Mouse (Mus musculus): Measurements from ENCODE around the gene Vill. TPM values are rescaled to one million over a fixed set of nuclear protein-coding genes. Genes with fewer than 3 reads are reported as not detected.

Gene Vill
- polyA plus RNA-seq (2016; fragmentation: Nextera tagmentation; extraction: Ambion mirVana): 15.8 and 16.1 TPM in 2 replicates

GRCm38 (mm10) chr9:119052154-119052944, at the start of gene Vill:
Vill (plus strand) TSS chr9:119052778.
- Histone ChIP-seq H3K4me3 (peak within 1 kb of the TSS; percentile 54), H3K4me1 (replicated peaks) (peaks cover 57% of the 10 kb centered on the region), H3K27me3 (ENCODE audit: insufficient read depth, poor library complexity, severe bottlenecking) (peaks cover 34% of the 10 kb centered on the region), H3K9me3 (no peaks in the 10 kb centered on the region), H3K36me3 (no peaks in the 10 kb centered on the region), H3K27ac (peak within 1 kb of the TSS; percentile 83)
- 17% methylated on average over 22 of the region's 22 CpGs for WGBS
- peak; percentile 70 for DNase-seq (ENCODE audit: low spot score)

- Histone ChIP-seq H3K9me3 (no peaks in the 10 kb centered on the region), H3K4me1 (replicated peaks) (peaks cover 60% of the 10 kb centered on the region), H3K27me3 (ENCODE audit: insufficient read depth, poor library complexity, severe bottlenecking) (no peaks in the 10 kb centered on the region), H3K27ac (peak overlapping the region; percentile 8; the same call in 1 of the 2 replicates), H3K4me3 (no peak overlapping the region), H3K36me3 (no peaks in the 10 kb centered on the region)
- 90% methylated on average over 23 of the region's 23 CpGs for WGBS
- DNase-seq (ENCODE audit: low spot score): no peak
Measured at GRCm38 (mm10) chr9:119003990-119004702, 48.4 kb upstream of the Vill start.

- 85% methylated on average over 16 of the region's 16 CpGs for WGBS
- no peaks in the 10 kb centered on the region for H3K36me3 ChIP-seq
- no peak for DNase-seq (ENCODE audit: low spot score)
- H3K27ac ChIP-seq: peak overlapping the region; percentile 60
- peaks cover 64% of the 10 kb centered on the region for H3K4me1 ChIP-seq (replicated peaks)
- H3K4me3 ChIP-seq: no peak overlapping the region
- no peaks in the 10 kb centered on the region for H3K9me3 ChIP-seq
- no peaks in the 10 kb centered on the region for H3K27me3 ChIP-seq (ENCODE audit: insufficient read depth, poor library complexity, severe bottlenecking)
Measured at GRCm38 (mm10) chr9:119004703-119005076, 47.9 kb upstream of the Vill start.

- H3K9me3 ChIP-seq: no peaks in the 10 kb centered on the region
- no peaks in the 10 kb centered on the region for H3K36me3 ChIP-seq
- no peaks in the 10 kb centered on the region for H3K27me3 ChIP-seq (ENCODE audit: insufficient read depth, poor library complexity, severe bottlenecking)
- no peak for DNase-seq (ENCODE audit: low spot score)
- 79% methylated on average over 15 of the region's 15 CpGs for WGBS
- H3K4me3 ChIP-seq: no peak overlapping the region
- H3K4me1 ChIP-seq (replicated peaks): peaks cover 71% of the 10 kb centered on the region
- peak overlapping the region; percentile 60 for H3K27ac ChIP-seq
Measured at GRCm38 (mm10) chr9:119005303-119006029, 47.1 kb upstream of the Vill start.

GRCm38 (mm10) chr9:119007266-119007665, 45.3 kb upstream of the Vill start:
- no peak overlapping the region for H3K4me3 ChIP-seq
- H3K27me3 ChIP-seq (ENCODE audit: insufficient read depth, poor library complexity, severe bottlenecking): no peaks in the 10 kb centered on the region
- H3K27ac ChIP-seq: no peak overlapping the region
- no peaks in the 10 kb centered on the region for H3K9me3 ChIP-seq
- DNase-seq (ENCODE audit: low spot score): no peak
- H3K4me1 ChIP-seq (replicated peaks): peaks cover 59% of the 10 kb centered on the region
- 86% methylated on average over 10 of the region's 10 CpGs for WGBS
- H3K36me3 ChIP-seq: no peaks in the 10 kb centered on the region

- DNase-seq (ENCODE audit: low spot score): no peak
- H3K4me3 ChIP-seq: no peak overlapping the region
- H3K27me3 ChIP-seq (ENCODE audit: insufficient read depth, poor library complexity, severe bottlenecking): no peaks in the 10 kb centered on the region
- H3K9me3 ChIP-seq: no peaks in the 10 kb centered on the region
- H3K27ac ChIP-seq: no peak overlapping the region
- WGBS: 76% methylated on average over 7 of the region's 7 CpGs
- H3K4me1 ChIP-seq (replicated peaks): peaks cover 48% of the 10 kb centered on the region
- peaks cover 8% of the 10 kb centered on the region; the same call in 1 of the 2 replicates for H3K36me3 ChIP-seq
Measured at GRCm38 (mm10) chr9:119008871-119009270, 43.7 kb upstream of the Vill start.

- Histone ChIP-seq H3K9me3 (no peaks in the 10 kb centered on the region), H3K27me3 (ENCODE audit: insufficient read depth, poor library complexity, severe bottlenecking) (no peaks in the 10 kb centered on the region), H3K36me3 (peaks cover 12% of the 10 kb centered on the region), H3K4me3 (no peak overlapping the region), H3K4me1 (replicated peaks) (peaks cover 34% of the 10 kb centered on the region), H3K27ac (peak overlapping the region; percentile 8; the same call in 1 of the 2 replicates)
- 78% methylated on average over 13 of the region's 13 CpGs for WGBS
- DNase-seq (ENCODE audit: low spot score): no peak
Measured at GRCm38 (mm10) chr9:119010156-119010710, 42.3 kb upstream of the Vill start.

DNA sequence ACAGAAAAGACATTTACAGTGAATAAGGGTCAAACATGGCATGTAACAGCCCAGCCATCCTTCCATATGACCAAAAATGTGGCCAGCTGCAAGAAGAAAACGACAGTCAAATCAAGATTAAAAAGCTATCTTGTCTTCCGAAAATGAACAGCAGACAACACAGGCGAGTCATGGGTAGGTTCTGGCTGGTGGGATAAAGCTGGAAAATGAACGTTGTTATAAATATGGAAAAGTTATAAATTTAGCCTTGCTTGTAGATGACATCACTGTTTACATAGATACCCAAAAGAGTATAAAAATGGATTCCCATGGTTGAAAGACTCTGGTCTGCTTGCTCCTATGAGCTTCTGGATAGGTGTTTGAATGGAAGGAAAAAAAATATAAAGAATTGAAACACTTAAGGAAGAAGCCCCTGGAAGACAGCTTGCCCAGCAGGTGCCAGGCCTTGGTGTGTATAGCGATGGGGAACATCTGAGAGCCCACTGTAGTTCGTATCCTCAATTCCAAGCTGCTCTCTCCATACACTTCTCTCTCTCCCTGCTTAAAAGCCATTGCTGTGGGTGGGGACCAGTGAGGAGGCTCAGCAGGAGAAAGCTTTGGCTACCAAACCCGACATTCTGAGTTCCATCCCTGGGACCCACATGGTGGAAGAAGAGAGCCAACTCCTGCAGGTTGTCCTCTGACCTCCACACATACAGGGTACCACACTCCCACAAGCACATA, 35.6 kb upstream of the Vill start:
- H3K9me3 ChIP-seq: no peaks in the 10 kb centered on the region
- H3K27ac ChIP-seq: no peak overlapping the region
- no peaks in the 10 kb centered on the region for H3K27me3 ChIP-seq (ENCODE audit: insufficient read depth, poor library complexity, severe bottlenecking)
- 87% methylated on average over 7 of the region's 7 CpGs for WGBS
- H3K4me3 ChIP-seq: no peak overlapping the region
- peaks cover 20% of the 10 kb centered on the region for H3K36me3 ChIP-seq
- H3K4me1 ChIP-seq (replicated peaks): peaks cover 12% of the 10 kb centered on the region
- DNase-seq (ENCODE audit: low spot score): no peak

GRCm38 (mm10) chr9:119021731-119022130, 30.8 kb upstream of the Vill start:
- Histone ChIP-seq H3K9me3 (no peaks in the 10 kb centered on the region), H3K27ac (peak overlapping the region; percentile 66), H3K36me3 (peaks cover 9% of the 10 kb centered on the region; the same call in 1 of the 2 replicates), H3K4me1 (replicated peaks) (peaks cover 15% of the 10 kb centered on the region), H3K27me3 (ENCODE audit: insufficient read depth, poor library complexity, severe bottlenecking) (no peaks in the 10 kb centered on the region), H3K4me3 (no peak overlapping the region)
- WGBS: 79% methylated on average over 7 of the region's 7 CpGs
- DNase-seq (ENCODE audit: low spot score): no peak

DNA sequence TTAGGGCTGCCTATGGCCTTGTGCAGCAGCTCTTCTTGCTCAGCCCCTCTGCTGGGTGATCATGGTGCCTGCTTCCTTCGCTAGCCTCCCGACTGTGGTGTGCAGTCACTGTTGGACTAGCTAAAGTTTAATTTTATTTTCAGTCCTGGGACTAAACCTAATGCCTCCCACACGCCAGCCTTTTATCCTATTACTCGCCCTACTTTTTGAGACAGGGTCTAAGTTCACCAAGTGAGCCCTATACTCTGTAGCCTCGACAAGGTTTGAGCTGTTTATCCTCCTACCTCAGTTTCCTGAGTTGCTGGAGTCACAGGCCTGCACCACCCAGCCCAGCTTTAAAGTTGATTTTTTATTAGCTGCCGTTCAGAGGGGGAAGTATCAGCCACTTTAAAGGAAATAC, 27.3 kb upstream of the Vill start:
- no peak overlapping the region for H3K27ac ChIP-seq
- 85% methylated on average over 6 of the region's 6 CpGs for WGBS

DNA sequence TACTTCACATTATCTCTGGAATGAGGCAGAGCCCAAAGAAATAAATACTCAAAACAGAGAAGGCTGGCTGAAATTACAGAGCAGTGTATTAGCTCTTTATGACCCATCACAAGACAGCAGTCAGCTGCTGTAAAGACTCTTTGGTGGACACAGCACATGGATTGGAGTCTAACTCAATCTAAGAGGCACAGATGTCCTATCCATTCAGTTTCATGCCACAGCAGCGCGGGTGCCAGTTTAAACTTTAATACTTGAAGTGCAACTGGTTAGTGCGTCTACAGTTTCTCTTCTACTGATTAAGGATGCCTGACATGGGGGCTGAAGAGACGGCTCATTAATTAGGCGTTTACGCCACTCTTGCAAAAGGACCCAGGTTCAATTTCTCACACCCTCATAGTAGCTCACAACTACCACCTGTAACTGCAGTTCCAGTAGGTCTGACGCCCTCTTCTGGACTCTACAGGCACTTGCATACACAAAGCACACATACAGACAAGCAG, 26.7 kb upstream of the Vill start:
- Histone ChIP-seq H3K36me3 (peaks cover 4% of the 10 kb centered on the region; the same call in 1 of the 2 replicates), H3K27me3 (ENCODE audit: insufficient read depth, poor library complexity, severe bottlenecking) (no peaks in the 10 kb centered on the region), H3K4me1 (replicated peaks) (peaks cover 11% of the 10 kb centered on the region), H3K4me3 (no peak overlapping the region), H3K9me3 (no peaks in the 10 kb centered on the region), H3K27ac (no peak overlapping the region)
- 90% methylated on average over 7 of the region's 7 CpGs for WGBS
- DNase-seq (ENCODE audit: low spot score): no peak

More for the DNA sequence above, 27.3 kb upstream of the Vill start:
- H3K9me3 ChIP-seq: no peaks in the 10 kb centered on the region
- no peaks in the 10 kb centered on the region for H3K27me3 ChIP-seq (ENCODE audit: insufficient read depth, poor library complexity, severe bottlenecking)
- no peak overlapping the region for H3K4me3 ChIP-seq
- H3K4me1 ChIP-seq (replicated peaks): peaks cover 15% of the 10 kb centered on the region
- peaks cover 4% of the 10 kb centered on the region; the same call in 1 of the 2 replicates for H3K36me3 ChIP-seq
- DNase-seq (ENCODE audit: low spot score): no peak

DNA sequence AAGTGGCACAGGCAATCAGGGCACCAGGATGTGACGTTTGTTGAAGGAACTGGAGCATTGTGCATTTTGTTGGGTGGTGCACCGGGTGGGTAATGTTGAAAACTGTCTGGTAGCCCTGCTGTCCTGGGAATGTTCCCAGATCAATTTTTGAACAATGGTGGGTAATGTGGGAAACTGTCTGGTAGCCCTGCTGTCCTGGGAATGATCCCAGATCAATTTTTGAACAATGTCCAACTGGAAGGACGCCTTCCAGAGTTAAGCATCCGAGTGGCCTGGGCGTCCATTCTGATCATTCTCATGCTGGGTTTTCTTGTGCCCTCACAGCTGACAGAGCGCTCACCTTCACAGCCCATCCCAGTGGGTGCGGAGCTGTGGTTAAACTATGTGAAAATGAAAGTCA, 25.2 kb upstream of the Vill start:
- Histone ChIP-seq H3K27me3 (ENCODE audit: insufficient read depth, poor library complexity, severe bottlenecking) (peaks cover 3% of the 10 kb centered on the region; the same call in 1 of the 2 replicates), H3K9me3 (no peaks in the 10 kb centered on the region), H3K4me3 (no peak overlapping the region), H3K27ac (no peak overlapping the region), H3K36me3 (peaks cover 4% of the 10 kb centered on the region; the same call in 1 of the 2 replicates), H3K4me1 (replicated peaks) (peaks cover 13% of the 10 kb centered on the region)
- 91% methylated on average over 7 of the region's 7 CpGs for WGBS
- DNase-seq (ENCODE audit: low spot score): no peak
